Mouse (Mus musculus) layer of hippocampus, adult 6 months (tissue): ENCODE data around the gene Hspa5. TPM values are rescaled to one million over a fixed set of nuclear protein-coding genes. Genes with fewer than 3 reads are reported as not detected.

Source experiments
- long read RNA-seq, 2 experiments: library from polyadenylated mRNA; unstranded; transcript quantifications; one replicate each; pipeline ENCODE4 v2.0.0; 2019 to 2020
- polyA plus RNA-seq: library from polyadenylated mRNA; unstranded; fragments of <200 nt; fragmentation: Nextera tagmentation; gene quantifications from 2 replicates; pipeline ENCODE4 v1.2.3, GENCODE M21; 2021

The Hspa5 gene
- polyA plus RNA-seq, result 244 and 336 TPM in 2 replicates
- long read RNA-seq, experiment 1, transcript Hspa5-201 (9 exons, 3,672 nt), result major isoform, 353 of 648 reads
- long read RNA-seq, experiment 1, transcript Hspa5-202 (8 exons, 2,613 nt), result minor isoform, 204 of 648 reads
- long read RNA-seq, experiment 1, partial matches to known transcripts, result 88 of 648 reads
- long read RNA-seq, experiment 1, other reads (novel, unspliced or antisense), result 1 of 648 reads
- long read RNA-seq, experiment 2, transcript Hspa5-201 (9 exons, 3,672 nt), result major isoform, 2,041 of 3,213 reads
- long read RNA-seq, experiment 2, transcript Hspa5-202 (8 exons, 2,613 nt), result minor isoform, 1,102 of 3,213 reads
- long read RNA-seq, experiment 2, partial matches to known transcripts, result 49 of 3,213 reads
- long read RNA-seq, experiment 2, other reads (novel, unspliced or antisense), result 17 of 3,213 reads

GRCm38 (mm10) chr2:34771368-34772226 lies at the start of gene Hspa5:
TSS of gene Hspa5 (plus strand) at chr2:34771970.

GRCm38 (mm10) chr2:34754551-34755358 lies 17.0 kb upstream of the Hspa5 start, which contains the start of gene Gapvd1:
TSS of gene Gapvd1 (minus strand) at chr2:34755232.

GRCm38 (mm10) chr2:34799357-34800256 lies 27.8 kb downstream of the Hspa5 start, which contains the start of gene Rabepk:
TSS of gene Rabepk (minus strand) at chr2:34799912.

GRCm38 (mm10) chr2:34825827-34826459 lies 54.2 kb downstream of the Hspa5 start, which contains the start of gene Fbxw2:
TSS of gene Fbxw2 (minus strand) at chr2:34826311.

Other genes with a start within 250 kb of the Hspa5 start
- gene Gapvd1, start 16.7 kb upstream of the Hspa5 start, polyA plus RNA-seq, result 27.8 and 29.4 TPM in 2 replicates
- gene Rabepk, start 27.9 kb downstream of the Hspa5 start, polyA plus RNA-seq, result 49.7 and 55.2 TPM in 2 replicates
- gene Fbxw2, start 54.3 kb downstream of the Hspa5 start, polyA plus RNA-seq, result 66.3 and 66.6 TPM in 2 replicates
- gene Gm34653, start 61.0 kb downstream of the Hspa5 start, polyA plus RNA-seq, result not detected in 2 replicates
- gene Cutal, start 102.4 kb downstream of the Hspa5 start, polyA plus RNA-seq, result 0.50 and 1.3 TPM in 2 replicates
- gene Psmd5, start 103.0 kb downstream of the Hspa5 start, polyA plus RNA-seq, result 32.7 and 34.3 TPM in 2 replicates
- 0.14 and 0.24 TPM in 2 replicates for gene Phf19, start 142.1 kb downstream of the Hspa5 start, polyA plus RNA-seq
- 0.98 and 1.7 TPM in 2 replicates for gene Traf1, start 189.8 kb downstream of the Hspa5 start, polyA plus RNA-seq